Mouse (Mus musculus): ENCODE measurements around the gene Tmem216. TPM values are rescaled to one million over a fixed set of nuclear protein-coding genes. Genes with fewer than 3 reads are reported as not detected.

Tmem216 gene
- polyA plus RNA-seq, 1 experiment from 2014 or later, result 22.9 TPM

GRCm38 (mm10) chr19:10598188-10598587, 42.1 kb upstream of the Tmem216 start:
- no peaks in the 10 kb centered on the region for H3K27me3 ChIP-seq (ENCODE audit: control insufficient read depth, insufficient read depth, low read length)
- no peak overlapping the region for H3K27ac ChIP-seq (ENCODE audit: low read depth, low read length)
- H3K4me2 ChIP-seq, result no peak overlapping the region
- peaks cover 2% of the 10 kb centered on the region; the same call in 1 of the 2 replicates for H3K36me3 ChIP-seq (ENCODE audit: control insufficient read depth, insufficient read depth, low read length)
- WGBS (ENCODE audit: insufficient replicate concordance), result 42% methylated on average over 3 of the region's 3 CpGs
- H3K9me3 ChIP-seq (replicated peaks; ENCODE audit: control insufficient read depth, low read length), result no peaks in the 10 kb centered on the region
- no peak overlapping the region for H3K9ac ChIP-seq (ENCODE audit: low read depth, low read length)
- ATAC-seq (replicated peaks; ENCODE audit: insufficient number of reproducible peaks, low FRiP score, low TSS enrichment), result no peak
- H3K4me3 ChIP-seq (ENCODE audit: low read depth, low read length), result no peak overlapping the region
- 0 out of 2 replicates have a peak, but pooled peaks cover 3% of the 10 kb centered on the region for H3K4me1 ChIP-seq (ENCODE audit: control insufficient read depth, insufficient read depth, low read length)

GRCm38 (mm10) chr19:10591659-10592377, 35.8 kb upstream of the Tmem216 start:
- Histone ChIP-seq H3K4me2 (no peak overlapping the region), H3K9me3 (replicated peaks; ENCODE audit: control insufficient read depth, low read length) (no peaks in the 10 kb centered on the region), H3K4me1 (ENCODE audit: control insufficient read depth, insufficient read depth, low read length) (no peaks in the 10 kb centered on the region), H3K9ac (ENCODE audit: low read depth, low read length) (no peak overlapping the region), H3K36me3 (ENCODE audit: control insufficient read depth, insufficient read depth, low read length) (no peaks in the 10 kb centered on the region), H3K27me3 (ENCODE audit: control insufficient read depth, insufficient read depth, low read length) (no peaks in the 10 kb centered on the region), H3K27ac (ENCODE audit: low read depth, low read length) (no peak overlapping the region), H3K4me3 (ENCODE audit: low read depth, low read length) (no peak overlapping the region)
- 90% methylated on average over 6 of the region's 6 CpGs for WGBS (ENCODE audit: insufficient replicate concordance)
- no peak for ATAC-seq (replicated peaks; ENCODE audit: insufficient number of reproducible peaks, low FRiP score, low TSS enrichment)

GRCm38 (mm10) chr19:10590301-10590700, 34.3 kb upstream of the Tmem216 start:
- Histone ChIP-seq H3K9ac (ENCODE audit: low read depth, low read length) (no peak overlapping the region), H3K4me1 (ENCODE audit: control insufficient read depth, insufficient read depth, low read length) (no peaks in the 10 kb centered on the region), H3K9me3 (replicated peaks; ENCODE audit: control insufficient read depth, low read length) (no peaks in the 10 kb centered on the region), H3K27me3 (ENCODE audit: control insufficient read depth, insufficient read depth, low read length) (no peaks in the 10 kb centered on the region), H3K4me2 (no peak overlapping the region), H3K27ac (ENCODE audit: low read depth, low read length) (no peak overlapping the region), H3K4me3 (ENCODE audit: low read depth, low read length) (no peak overlapping the region), H3K36me3 (ENCODE audit: control insufficient read depth, insufficient read depth, low read length) (no peaks in the 10 kb centered on the region)
- no peak for ATAC-seq (replicated peaks; ENCODE audit: insufficient number of reproducible peaks, low FRiP score, low TSS enrichment)
- WGBS (ENCODE audit: insufficient replicate concordance), result 72% methylated on average over 3 of the region's 3 CpGs

GRCm38 (mm10) chr19:10589127-10589857, 33.3 kb upstream of the Tmem216 start:
- Histone ChIP-seq H3K4me2 (no peak overlapping the region), H3K27ac (ENCODE audit: low read depth, low read length) (no peak overlapping the region), H3K27me3 (ENCODE audit: control insufficient read depth, insufficient read depth, low read length) (no peaks in the 10 kb centered on the region), H3K4me3 (ENCODE audit: low read depth, low read length) (no peak overlapping the region), H3K9ac (ENCODE audit: low read depth, low read length) (peak overlapping the region; percentile 46; the same call in 1 of the 2 replicates), H3K9me3 (replicated peaks; ENCODE audit: control insufficient read depth, low read length) (no peaks in the 10 kb centered on the region), H3K4me1 (ENCODE audit: control insufficient read depth, insufficient read depth, low read length) (no peaks in the 10 kb centered on the region), H3K36me3 (ENCODE audit: control insufficient read depth, insufficient read depth, low read length) (no peaks in the 10 kb centered on the region)
- 71% methylated on average over 5 of the region's 5 CpGs for WGBS (ENCODE audit: insufficient replicate concordance)
- no peak for ATAC-seq (replicated peaks; ENCODE audit: insufficient number of reproducible peaks, low FRiP score, low TSS enrichment)

GRCm38 (mm10) chr19:10587231-10587630, 31.2 kb upstream of the Tmem216 start:
- Histone ChIP-seq H3K4me2 (no peak overlapping the region), H3K4me3 (ENCODE audit: low read depth, low read length) (no peak overlapping the region), H3K27me3 (ENCODE audit: control insufficient read depth, insufficient read depth, low read length) (no peaks in the 10 kb centered on the region), H3K9me3 (replicated peaks; ENCODE audit: control insufficient read depth, low read length) (no peaks in the 10 kb centered on the region), H3K4me1 (ENCODE audit: control insufficient read depth, insufficient read depth, low read length) (no peaks in the 10 kb centered on the region), H3K36me3 (ENCODE audit: control insufficient read depth, insufficient read depth, low read length) (no peaks in the 10 kb centered on the region), H3K27ac (ENCODE audit: low read depth, low read length) (no peak overlapping the region), H3K9ac (ENCODE audit: low read depth, low read length) (no peak overlapping the region)
- WGBS (ENCODE audit: insufficient replicate concordance), result 88% methylated on average over 8 of the region's 8 CpGs
- no peak for ATAC-seq (replicated peaks; ENCODE audit: insufficient number of reproducible peaks, low FRiP score, low TSS enrichment)

- Histone ChIP-seq H3K4me1 (ENCODE audit: control insufficient read depth, insufficient read depth, low read length) (no peaks in the 10 kb centered on the region), H3K27me3 (ENCODE audit: control insufficient read depth, insufficient read depth, low read length) (no peaks in the 10 kb centered on the region), H3K27ac (ENCODE audit: low read depth, low read length) (no peak overlapping the region), H3K9me3 (replicated peaks; ENCODE audit: control insufficient read depth, low read length) (no peaks in the 10 kb centered on the region), H3K4me3 (ENCODE audit: low read depth, low read length) (no peak overlapping the region), H3K4me2 (no peak overlapping the region), H3K36me3 (ENCODE audit: control insufficient read depth, insufficient read depth, low read length) (no peaks in the 10 kb centered on the region), H3K9ac (ENCODE audit: low read depth, low read length) (no peak overlapping the region)
- no peak for ATAC-seq (replicated peaks; ENCODE audit: insufficient number of reproducible peaks, low FRiP score, low TSS enrichment)
- WGBS (ENCODE audit: insufficient replicate concordance), result 89% methylated on average over 8 of the region's 8 CpGs
These were observed 29.1 kb upstream of the Tmem216 start for GRCm38 (mm10) chr19:10585112-10585511.

- Histone ChIP-seq H3K4me1 (ENCODE audit: control insufficient read depth, insufficient read depth, low read length) (0 out of 2 replicates have a peak, but pooled peaks cover under 1% of the 10 kb centered on the region), H3K36me3 (ENCODE audit: control insufficient read depth, insufficient read depth, low read length) (no peaks in the 10 kb centered on the region)
These were observed 27.6 kb upstream of the Tmem216 start for GRCm38 (mm10) chr19:10583550-10584146.

GRCm38 (mm10) chr19:10581984-10582383, 25.9 kb upstream of the Tmem216 start:
- Histone ChIP-seq H3K36me3 (ENCODE audit: control insufficient read depth, insufficient read depth, low read length) (no peaks in the 10 kb centered on the region), H3K4me2 (no peak overlapping the region), H3K9ac (ENCODE audit: low read depth, low read length) (no peak overlapping the region), H3K27me3 (ENCODE audit: control insufficient read depth, insufficient read depth, low read length) (no peaks in the 10 kb centered on the region), H3K4me1 (ENCODE audit: control insufficient read depth, insufficient read depth, low read length) (0 out of 2 replicates have a peak, but pooled peaks cover 10% of the 10 kb centered on the region), H3K9me3 (replicated peaks; ENCODE audit: control insufficient read depth, low read length) (no peaks in the 10 kb centered on the region), H3K4me3 (ENCODE audit: low read depth, low read length) (no peak overlapping the region), H3K27ac (ENCODE audit: low read depth, low read length) (no peak overlapping the region)
- WGBS (ENCODE audit: insufficient replicate concordance), result 78% methylated on average over 6 of the region's 6 CpGs
- ATAC-seq (replicated peaks; ENCODE audit: insufficient number of reproducible peaks, low FRiP score, low TSS enrichment), result no peak

More at GRCm38 (mm10) chr19:10583550-10584146, 27.6 kb upstream of the Tmem216 start:
- 70% methylated on average over 7 of the region's 7 CpGs for WGBS (ENCODE audit: insufficient replicate concordance)
- Histone ChIP-seq H3K9me3 (replicated peaks; ENCODE audit: control insufficient read depth, low read length) (no peaks in the 10 kb centered on the region), H3K9ac (ENCODE audit: low read depth, low read length) (no peak overlapping the region), H3K4me2 (no peak overlapping the region), H3K4me3 (ENCODE audit: low read depth, low read length) (no peak overlapping the region), H3K27me3 (ENCODE audit: control insufficient read depth, insufficient read depth, low read length) (no peaks in the 10 kb centered on the region), H3K27ac (ENCODE audit: low read depth, low read length) (no peak overlapping the region)
- ATAC-seq (replicated peaks; ENCODE audit: insufficient number of reproducible peaks, low FRiP score, low TSS enrichment), result no peak
